Mouse (Mus musculus) adrenal gland, postnatal 4 days (tissue): ENCODE data around the gene Josd1. TPM values are rescaled to one million over a fixed set of nuclear protein-coding genes. Genes with fewer than 3 reads are reported as not detected.
A peak's percentile ranks its signal among the peaks of the same experiment; 100 is the strongest.

Experiments used
- DNase-seq, 2 experiments: peaks; one replicate each; pipeline ENCODE4 v3.0.0; 2021 to 2022; ENCODE audit warnings: low spot score in 2 of 2, mixed read lengths in 2 of 2
- total RNA-seq, 2 experiments: library from RNA; stranded (reverse); gene quantifications; 2 replicates each; pipeline ENCODE4 v1.2.3; 2021

Gene Josd1
- total RNA-seq, 2 experiments from 2014 or later: 29.3 to 33.5 TPM

DNA sequence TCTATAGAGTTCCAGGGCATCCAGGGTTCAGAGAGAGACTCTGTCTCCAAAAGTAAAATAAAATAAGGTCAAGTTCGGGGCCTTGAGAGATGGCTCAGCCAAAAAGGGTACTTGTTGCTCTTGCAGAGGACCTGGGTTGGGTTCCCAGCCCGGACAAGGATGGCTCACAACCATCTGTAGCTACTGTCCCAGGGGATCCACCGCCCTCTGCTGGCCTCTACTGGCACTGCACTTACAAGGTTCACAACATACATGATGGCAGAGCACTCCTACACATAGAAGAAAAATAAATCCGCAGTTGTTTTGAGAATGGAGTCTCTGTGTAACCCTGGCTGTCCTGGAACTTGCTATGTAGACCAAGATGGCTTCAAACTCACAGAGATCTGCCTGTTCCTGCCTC, 25.9 kb downstream of the Josd1 start:
- no peak for DNase-seq

DNA sequence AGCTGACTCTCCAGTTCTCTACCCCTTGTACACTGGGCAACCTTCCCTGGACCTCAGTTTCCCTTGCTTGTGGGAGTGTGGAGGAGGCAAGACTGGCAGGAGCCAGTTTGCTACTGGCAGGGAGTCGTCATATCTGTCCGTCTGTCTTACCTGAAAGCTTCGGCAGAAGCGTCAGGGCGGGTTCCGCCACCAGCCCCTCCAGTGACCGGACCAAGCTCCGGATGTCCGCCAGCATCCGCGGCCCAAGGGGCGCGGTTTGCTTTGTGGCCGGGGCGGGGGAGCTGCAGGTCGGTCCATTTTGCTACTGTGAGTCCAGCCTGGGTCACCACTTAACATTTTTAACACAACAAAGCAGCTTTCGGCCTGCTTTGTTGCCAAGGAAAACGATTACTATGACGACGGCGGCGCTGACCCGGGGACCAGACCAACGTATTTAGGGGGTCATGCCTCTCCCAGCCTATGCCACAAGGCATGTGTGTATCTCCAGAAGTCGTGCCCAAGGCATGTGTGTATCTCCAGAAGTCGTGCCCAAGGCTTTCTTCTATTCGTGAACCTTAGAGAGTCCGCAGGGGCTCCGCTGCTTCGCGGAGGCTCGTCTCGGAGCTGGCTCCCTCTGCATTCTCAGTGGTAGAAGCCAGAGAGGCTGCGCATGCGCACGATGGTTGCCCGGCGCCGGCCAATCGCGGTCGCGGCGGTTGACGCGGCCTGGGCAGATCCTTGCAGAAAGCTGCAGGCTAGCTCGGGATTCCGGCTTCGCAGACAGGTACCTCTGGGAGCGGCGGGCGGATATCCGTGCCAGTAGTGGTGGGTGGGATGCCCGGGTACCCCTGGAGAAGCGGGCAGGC, 29.0 kb downstream of the Josd1 start, which contains the start of the genes Fam227a and Cby1:
Fam227a (minus strand) TSS at position 426 of the 845 bp plus-strand sequence.
Cby1 (plus strand) TSS at position 669 of the 845 bp plus-strand sequence.
- peak; percentile 96 to 97 for DNase-seq

- DNase-seq: peak; percentile 50 to 60
Measured at GRCm38 (mm10) chr15:79657837-79658530, 29.7 kb downstream of the Josd1 start.

- DNase-seq: no peak
Measured at GRCm38 (mm10) chr15:79656451-79656850, 31.3 kb downstream of the Josd1 start.

- no peak for DNase-seq
Measured at GRCm38 (mm10) chr15:79651481-79651880, 36.2 kb downstream of the Josd1 start.

GRCm38 (mm10) chr15:79650569-79650968, 37.1 kb downstream of the Josd1 start:
- DNase-seq: no peak

GRCm38 (mm10) chr15:79648130-79648529, 39.6 kb downstream of the Josd1 start:
- DNase-seq: no peak

- no peak for DNase-seq
Measured at GRCm38 (mm10) chr15:79645483-79645882, 42.2 kb downstream of the Josd1 start.

DNA sequence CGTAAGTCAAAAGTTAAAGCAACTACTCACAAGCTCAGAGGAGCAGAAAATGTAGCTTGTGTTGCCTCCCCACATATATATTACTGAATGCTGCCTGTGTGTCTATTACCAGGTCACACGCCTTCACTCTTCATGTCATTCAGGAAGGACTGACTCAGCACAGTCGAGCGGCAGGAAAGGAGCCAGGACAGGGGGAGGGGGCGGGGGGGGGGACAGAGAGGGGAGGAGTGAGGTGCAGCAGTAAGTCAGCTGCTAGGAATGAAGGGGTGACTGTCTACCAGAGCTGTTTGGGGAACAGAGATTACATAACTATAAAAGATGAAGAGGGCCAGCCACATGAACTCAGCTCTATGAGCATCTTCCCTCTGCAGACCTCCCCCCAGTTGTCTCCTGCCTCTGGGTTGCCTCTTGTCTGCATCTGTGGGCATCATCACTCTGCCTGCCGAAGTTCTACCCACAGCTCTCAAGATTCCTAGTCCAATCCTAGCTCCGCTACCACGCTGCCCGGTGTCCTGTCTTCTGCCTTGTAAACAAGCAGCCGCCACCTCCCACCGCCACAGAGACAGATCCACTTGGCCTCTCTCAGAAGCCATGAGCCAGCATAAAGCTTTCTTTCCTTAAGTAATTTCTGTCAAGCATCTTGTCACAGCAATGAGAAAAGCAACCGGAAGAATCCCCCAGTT, 46.4 kb downstream of the Josd1 start:
- no peak for DNase-seq

GRCm38 (mm10) chr15:79630471-79630870, 57.2 kb downstream of the Josd1 start:
- DNase-seq: no peak

Other genes with a start within 250 kb of the Josd1 start
- 100 to 1,000 TPM; 108 to 111 TPM for gene Csnk1e, start 232.4 kb downstream of the Josd1 start, total RNA-seq
- gene Kcnj4, start 182.7 kb downstream of the Josd1 start, total RNA-seq: under 1 TPM; 0.22 to 0.28 TPM
- gene Kdelr3, start 171.5 kb downstream of the Josd1 start, total RNA-seq: 10 to 100 TPM; 13.0 to 13.2 TPM
- gene Ddx17, start 141.2 kb downstream of the Josd1 start, total RNA-seq: 100 to 1,000 TPM; 457 to 487 TPM
- 1 to 10 TPM; 5.1 to 5.7 TPM for gene Dmc1, start 82.8 kb downstream of the Josd1 start, total RNA-seq
- 1 to 10 TPM; 5.3 to 5.6 TPM for gene Fam227a, start 29.0 kb downstream of the Josd1 start, total RNA-seq
- gene Cby1, start 28.7 kb downstream of the Josd1 start, total RNA-seq: 10 to 100 TPM; 27.4 to 32.6 TPM
- 100 to 1,000 TPM; 150 to 153 TPM for gene Tomm22, start 17.1 kb downstream of the Josd1 start, total RNA-seq
- 10 to 100 TPM; 32.4 to 37.0 TPM for gene Gtpbp1, start 2.9 kb upstream of the Josd1 start, total RNA-seq
- gene Sun2, start 54.6 kb upstream of the Josd1 start, total RNA-seq: 10 to 100 TPM; 53.3 to 56.7 TPM
- gene Dnal4, start 89.9 kb upstream of the Josd1 start, total RNA-seq: 10 to 100 TPM; 25.3 to 25.6 TPM
- gene Nptxr, start 116.8 kb upstream of the Josd1 start, total RNA-seq: 10 to 100 TPM; 17.2 to 17.3 TPM
- gene Npcd, start 146.3 kb upstream of the Josd1 start, total RNA-seq: 1 to 10 TPM; 3.7 to 4.2 TPM
- gene Cbx6, start 146.8 kb upstream of the Josd1 start, total RNA-seq: 100 to 1,000 TPM; 105 TPM
- gene Apobec3, start 203.7 kb upstream of the Josd1 start, total RNA-seq: 10 to 100 TPM; 28.4 to 33.4 TPM